Mouse (Mus musculus): Measurements from ENCODE around the gene Patl2.
A peak's percentile ranks its signal among the peaks of the same experiment; 100 is the strongest.

Patl2 gene

GRCm38 (mm10) chr2:122171292-122171691 is 14.7 kb downstream of the Patl2 start:
- no peak for DNase-seq

- DNase-seq, result no peak
Measured at GRCm38 (mm10) chr2:122164293-122164692, 21.7 kb downstream of the Patl2 start.

- DNase-seq, result no peak
Measured at GRCm38 (mm10) chr2:122163430-122164195, 22.4 kb downstream of the Patl2 start.

DNA sequence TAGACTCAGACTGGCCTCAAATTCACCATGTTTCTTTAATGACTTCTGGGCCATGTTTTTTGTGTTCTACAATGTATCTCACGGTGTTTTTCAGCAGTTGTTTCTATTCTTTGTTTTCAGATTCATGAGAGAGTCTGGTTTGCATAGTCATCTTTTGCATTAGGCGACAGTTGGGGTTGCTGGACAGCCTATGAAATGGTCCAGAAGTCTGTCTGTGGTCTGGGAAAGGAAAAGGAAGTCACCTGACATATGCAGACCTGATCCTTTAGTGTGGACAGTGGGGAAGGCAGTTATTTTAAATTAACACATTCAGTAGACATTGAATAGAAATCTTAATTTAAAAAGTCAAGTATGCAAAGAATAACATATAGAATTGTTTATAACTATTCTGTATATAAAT is 23.5 kb downstream of the Patl2 start:
- no peak for DNase-seq

- no peak for DNase-seq
Measured at GRCm38 (mm10) chr2:122161542-122161941, 24.4 kb downstream of the Patl2 start.

DNA sequence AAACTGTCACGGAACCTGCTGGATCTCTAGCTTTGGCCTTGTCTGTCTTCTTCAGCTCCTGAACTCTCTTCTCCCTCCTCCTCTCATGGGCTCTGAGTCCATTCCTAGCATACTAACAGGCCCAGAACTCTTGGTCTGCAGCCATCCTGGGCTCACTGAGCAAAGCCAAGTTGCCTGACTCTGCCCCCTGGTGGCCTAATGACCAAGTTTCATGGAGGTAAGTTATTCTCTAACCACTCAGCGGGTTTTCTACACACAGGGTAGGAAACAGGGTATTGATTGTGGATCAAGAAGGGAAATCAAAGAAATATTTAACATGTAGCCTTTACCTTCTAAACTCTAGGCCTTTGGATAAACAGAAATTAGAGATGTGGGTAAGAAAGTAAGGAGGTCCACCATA is 25.3 kb downstream of the Patl2 start, which contains the start of gene Trim69:
TSS of gene Trim69 (plus strand) at position 21 of the 400 bp plus-strand sequence.
- peak; percentile 78 to 82 for DNase-seq

- no peak for DNase-seq
Measured at GRCm38 (mm10) chr2:122159667-122160066, 26.3 kb downstream of the Patl2 start.

- no peak for DNase-seq
Measured at GRCm38 (mm10) chr2:122158362-122158802, 27.6 kb downstream of the Patl2 start.

DNA sequence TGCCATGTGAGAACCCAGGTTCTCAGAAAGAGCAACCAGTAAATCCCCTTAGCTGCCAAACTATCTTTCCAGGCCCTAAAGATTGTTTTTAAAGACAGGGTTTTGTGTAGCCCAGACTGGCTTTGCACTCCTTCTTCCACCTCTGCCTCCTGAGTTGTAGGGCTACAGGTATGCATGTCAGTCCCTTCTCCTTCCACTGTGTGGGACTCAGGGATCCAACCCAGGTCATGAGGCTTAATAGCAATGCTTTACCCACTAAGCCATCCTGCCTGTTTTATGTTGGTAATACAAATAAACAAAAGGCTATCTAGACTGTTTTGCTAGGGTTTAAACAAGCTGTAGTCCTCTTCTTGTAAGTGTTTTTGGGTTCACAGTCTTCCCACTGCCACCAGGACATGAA is 28.4 kb downstream of the Patl2 start:
- no peak for DNase-seq

DNA sequence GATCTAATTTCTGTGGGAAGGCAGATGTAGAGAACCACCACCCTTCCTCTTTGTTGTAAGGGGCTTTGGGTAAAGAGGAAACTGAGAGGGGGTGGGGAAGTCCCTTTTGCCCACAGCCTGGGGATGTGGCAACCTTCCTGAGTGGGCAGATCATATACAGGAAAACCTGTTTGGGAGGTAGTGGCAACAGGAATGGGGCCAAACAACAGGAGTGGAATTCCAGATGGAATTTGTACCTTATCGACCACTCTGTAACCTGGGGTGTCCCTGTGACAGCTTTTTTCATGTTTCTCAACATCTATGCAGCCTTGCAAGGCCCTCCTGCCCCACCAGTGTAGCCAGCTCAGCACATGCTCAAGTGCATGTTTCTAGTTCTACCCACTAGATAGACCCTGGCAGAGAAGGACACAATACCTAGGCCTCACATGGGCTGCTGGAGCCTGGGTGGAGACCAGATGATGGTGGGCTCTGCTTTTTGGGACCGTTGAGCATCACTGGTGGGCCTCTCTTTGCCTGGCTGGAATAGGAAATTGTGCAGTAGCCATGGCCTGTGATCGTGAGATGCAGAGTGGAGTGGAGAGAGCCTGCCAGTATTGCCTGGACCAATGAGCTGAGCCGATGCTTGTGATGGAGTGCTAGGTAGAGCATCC is 29.8 kb downstream of the Patl2 start:
- DNase-seq, result no peak

DNA sequence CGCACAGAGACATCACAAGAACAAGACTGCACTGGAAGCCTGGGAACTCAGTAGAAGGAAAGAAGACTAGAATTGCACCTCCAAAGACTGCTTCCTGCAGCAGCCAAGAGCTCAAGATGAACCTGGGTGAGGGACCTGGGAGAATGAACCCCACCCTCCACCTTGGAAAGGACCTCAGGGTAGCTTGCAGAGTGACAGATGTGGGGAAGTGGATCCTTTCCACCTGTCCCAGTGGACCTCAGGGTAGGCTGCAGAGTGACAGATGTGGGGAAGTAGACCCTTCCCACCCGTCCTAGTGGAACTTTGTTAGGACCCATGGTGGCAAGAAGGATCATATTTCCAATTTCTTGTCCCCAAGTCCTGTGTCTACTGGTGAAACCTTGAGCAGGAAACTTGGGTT is 30.7 kb downstream of the Patl2 start:
- no peak for DNase-seq

DNA sequence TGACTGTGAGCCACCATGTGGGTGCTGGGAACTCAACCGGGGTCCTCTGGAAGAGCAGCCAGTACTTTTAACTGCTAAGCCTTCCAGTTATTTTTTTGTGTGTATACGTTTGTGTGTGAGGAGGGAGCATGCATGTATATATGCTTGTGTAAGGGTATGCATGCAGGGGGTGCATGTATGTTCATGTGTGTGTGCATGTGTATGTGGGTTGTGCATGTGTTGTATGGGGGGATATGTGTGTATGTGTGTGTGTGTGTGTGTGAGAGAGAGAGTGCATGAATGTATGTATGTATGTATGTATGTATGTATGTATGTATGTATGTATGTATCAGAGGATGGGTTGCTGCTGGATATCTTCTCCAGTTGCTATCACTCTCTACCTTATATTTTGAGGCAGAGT is 31.5 kb downstream of the Patl2 start:
- no peak for DNase-seq

DNA sequence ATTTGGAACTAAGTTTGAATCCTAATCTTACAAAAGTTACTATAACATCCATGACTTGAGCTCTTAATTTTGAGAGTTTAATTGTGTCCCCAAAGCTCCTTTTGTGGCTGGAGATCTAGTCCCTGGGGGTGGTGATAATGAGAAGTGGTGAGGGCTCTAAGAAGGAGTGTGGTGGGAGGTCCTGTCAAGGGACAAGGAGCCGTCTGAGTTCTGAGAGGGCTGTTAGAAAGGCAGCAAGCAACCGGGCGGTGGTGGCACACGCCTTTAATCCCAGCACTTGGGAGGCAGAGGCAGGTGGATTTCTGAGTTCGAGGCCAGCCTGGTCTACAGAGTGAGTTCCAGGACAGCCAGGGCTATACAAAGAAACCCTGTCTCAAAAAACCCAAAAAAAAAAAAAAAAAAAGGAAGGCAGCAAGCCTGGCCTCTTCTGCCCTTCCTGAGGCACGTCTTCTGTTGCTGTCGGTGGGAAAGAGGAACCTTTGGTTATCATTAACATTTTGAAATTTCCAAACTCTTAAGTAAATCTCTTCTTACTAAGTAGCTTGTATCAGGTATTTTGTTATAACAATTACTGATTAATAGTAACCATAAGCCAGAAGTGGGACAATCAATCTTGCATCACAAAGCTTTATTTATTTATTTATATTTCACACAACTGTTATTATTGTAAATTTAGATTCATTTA is 32.2 kb downstream of the Patl2 start:
- DNase-seq, result no peak

GRCm38 (mm10) chr2:122152850-122153249 is 33.1 kb downstream of the Patl2 start:
- no peak for DNase-seq

DNA sequence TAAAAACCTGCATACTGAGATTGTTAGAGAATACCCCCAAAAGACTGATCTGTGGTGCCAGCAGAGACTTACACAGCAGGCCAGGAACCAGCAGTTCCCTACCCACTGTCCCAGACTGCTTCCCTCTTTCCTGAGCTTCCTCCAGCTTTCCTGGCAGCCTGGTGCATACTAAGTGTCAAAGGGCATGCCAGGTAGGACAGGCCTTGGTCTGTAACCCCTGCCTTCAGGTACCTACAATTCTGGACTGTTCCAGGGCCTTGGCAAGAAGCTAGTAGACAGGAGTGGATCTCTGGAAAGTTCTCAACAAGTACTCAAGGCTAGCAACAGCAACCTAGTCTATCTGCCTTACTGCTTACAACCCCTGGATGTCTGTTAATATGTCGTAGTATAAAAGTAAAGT is 34.8 kb downstream of the Patl2 start:
- DNase-seq, result no peak

DNA sequence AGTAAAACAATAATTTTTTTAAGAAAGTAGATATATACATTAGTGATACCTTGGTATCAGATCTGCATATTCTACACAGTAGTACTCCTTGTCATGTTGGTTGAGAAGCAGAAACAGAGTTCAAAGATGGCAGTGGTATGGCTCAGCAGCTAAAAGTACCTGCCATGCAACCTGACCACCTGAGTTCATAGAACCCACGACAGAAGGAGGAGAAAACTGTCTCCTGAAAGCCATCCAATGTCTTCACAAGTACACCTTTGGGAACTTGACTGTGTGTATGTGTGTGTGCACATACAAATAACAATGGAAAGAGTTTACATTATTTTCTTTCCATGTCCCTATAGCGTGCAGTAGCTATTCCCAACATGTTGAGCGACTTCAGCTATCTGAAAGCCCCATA is 36.3 kb downstream of the Patl2 start:
- DNase-seq, result no peak

- DNase-seq, result no peak
Measured at GRCm38 (mm10) chr2:122149316-122149715, 36.7 kb downstream of the Patl2 start.

DNA sequence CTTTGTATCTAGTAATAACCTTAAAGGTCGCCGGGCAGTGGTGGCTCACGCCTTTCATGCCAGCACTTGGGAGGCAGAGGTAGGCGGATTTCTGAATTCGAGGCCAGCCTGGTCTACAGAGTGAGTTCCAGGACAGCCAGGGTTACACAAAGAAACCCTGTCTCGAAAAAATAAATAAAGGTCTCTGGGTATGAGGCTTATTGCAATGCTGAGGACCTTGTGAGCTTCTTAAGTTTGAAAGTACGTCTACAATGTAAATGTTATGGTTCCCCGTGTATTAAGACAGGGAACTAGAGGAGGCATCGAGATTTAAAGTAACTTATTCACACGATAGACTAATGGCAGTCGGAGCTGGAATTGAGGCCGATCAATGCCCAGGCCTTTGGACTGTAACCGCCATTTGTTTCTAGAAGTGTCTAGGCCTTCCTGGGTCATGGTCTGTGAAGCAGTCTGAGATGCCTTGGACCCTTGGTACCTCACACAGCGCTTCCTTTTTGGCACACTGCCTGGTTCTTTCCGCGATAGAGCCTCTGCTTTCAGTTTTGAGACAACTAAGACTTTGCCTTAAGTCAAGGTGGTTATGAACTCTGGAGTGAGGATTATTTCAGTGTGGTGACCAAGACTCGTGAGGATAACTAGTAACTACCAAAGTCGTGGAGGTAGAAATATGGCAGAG is 37.6 kb downstream of the Patl2 start:
- peak; percentile 9 to 10 for DNase-seq

GRCm38 (mm10) chr2:122147508-122148241 is 38.3 kb downstream of the Patl2 start, which contains the start of gene B2m:
Gene B2m (plus strand): TSS chr2:122147686.
- DNase-seq, result peak; percentile 85 to 90

DNA sequence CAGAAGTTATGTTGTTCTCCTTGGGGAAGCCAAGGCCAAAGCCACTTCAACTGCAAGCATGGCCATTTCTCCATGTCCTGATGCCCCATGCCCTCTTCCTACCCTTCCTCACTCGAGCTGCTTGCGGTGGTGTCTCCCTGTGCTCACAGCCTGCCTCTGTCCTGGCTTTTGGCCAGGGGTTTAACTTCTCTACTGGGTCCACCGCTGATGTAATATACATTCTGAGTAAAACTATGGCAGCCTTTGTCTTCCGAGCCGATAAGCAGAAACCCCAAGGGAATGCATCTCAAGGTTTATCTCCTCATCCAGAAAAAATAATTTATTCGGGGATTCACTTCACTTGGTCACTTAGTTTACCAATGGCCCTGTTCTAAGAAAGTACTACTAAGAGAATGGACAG is 39.3 kb downstream of the Patl2 start:
- no peak for DNase-seq

GRCm38 (mm10) chr2:122145756-122146155 is 40.2 kb downstream of the Patl2 start:
- no peak for DNase-seq

DNA sequence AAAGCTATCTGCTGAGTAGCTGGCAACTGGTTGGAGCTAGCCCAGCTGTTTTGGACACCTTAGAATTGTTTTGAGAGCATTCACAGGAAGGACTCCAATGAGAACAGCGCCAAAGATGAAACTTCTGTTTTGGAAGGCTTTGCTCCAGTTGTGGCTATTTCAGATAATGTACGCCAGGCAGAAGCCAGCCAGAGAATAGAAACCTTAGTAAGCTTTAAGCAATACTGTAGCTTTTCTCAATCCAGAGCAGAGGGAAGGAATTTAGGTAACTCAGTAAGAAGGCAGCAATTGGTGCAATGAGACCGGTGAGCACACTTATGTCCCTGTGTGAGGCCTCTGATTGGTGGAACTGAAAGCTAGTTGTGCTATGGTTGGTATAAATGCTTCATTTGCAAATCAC is 42.9 kb downstream of the Patl2 start:
- DNase-seq, result no peak

Measured in cerebellum, postnatal 36 days (tissue).